Mouse (Mus musculus) adipose tissue, adult 10 weeks (tissue): ENCODE measurements around the gene Cyb561d2. TPM values are rescaled to one million over a fixed set of nuclear protein-coding genes. Genes with fewer than 3 reads are reported as not detected.

Source experiments
- polyA plus RNA-seq: library from polyadenylated mRNA; stranded (reverse); fragments of 350-450 nt; fragmentation: Illumina TruSeq; extraction: RNeasy Lipid Tissue Mini Kit (QIAGEN cat#74804); gene quantifications from one replicate; pipeline ENCODE4 v1.2.3, GENCODE M21; 2014; ENCODE audit warnings: low read depth, low replicate concordance

Gene Cyb561d2
- 22.5 TPM for polyA plus RNA-seq

DNA sequence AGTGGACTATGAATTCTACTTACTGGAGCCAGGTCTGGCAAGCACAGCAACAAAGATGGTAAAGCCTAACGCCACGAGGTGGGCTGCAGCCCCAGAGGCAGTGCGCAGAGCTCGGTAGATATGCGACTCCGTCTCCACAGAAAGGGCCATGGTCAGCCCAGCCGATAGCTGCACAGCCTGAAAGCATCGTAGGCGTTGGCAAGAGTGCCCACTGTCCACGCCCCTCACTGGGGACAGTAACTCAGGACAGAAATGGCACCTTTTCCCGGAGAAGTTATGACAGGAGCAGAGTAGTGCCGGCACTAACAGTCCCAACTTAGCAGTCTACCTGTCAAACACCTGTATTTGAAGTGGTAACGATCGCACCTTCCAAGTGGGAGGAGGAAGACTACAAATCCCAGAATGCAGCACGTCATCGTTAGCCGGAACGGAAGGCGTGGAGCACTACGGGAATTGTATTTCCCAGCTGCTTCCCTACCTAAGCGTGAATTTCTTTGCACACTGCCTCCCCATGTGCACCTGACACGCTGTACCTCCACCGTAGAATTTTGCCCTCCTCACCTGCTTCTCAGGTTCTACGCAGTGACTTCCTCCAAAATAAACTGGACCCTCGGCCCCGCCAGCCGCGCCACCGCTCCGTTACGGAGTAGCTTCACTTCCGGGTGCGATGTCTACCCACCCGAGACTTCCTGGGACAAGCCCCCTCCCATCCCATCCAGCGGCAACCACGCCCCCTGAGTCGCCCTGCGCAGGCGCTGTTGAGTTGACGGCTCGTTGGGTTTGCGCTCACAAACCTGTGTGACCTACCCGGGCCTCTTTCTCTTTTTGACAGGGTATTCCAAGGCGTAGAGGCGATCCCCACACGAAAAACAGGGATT, at the start of gene Cyb561d2, which contains the start of gene Nprl2:
Gene Cyb561d2, minus strand, starts transcription at position 720 of the 878 bp plus-strand sequence.
Gene Nprl2, plus strand, starts transcription at position 753 of the 878 bp plus-strand sequence.

DNA sequence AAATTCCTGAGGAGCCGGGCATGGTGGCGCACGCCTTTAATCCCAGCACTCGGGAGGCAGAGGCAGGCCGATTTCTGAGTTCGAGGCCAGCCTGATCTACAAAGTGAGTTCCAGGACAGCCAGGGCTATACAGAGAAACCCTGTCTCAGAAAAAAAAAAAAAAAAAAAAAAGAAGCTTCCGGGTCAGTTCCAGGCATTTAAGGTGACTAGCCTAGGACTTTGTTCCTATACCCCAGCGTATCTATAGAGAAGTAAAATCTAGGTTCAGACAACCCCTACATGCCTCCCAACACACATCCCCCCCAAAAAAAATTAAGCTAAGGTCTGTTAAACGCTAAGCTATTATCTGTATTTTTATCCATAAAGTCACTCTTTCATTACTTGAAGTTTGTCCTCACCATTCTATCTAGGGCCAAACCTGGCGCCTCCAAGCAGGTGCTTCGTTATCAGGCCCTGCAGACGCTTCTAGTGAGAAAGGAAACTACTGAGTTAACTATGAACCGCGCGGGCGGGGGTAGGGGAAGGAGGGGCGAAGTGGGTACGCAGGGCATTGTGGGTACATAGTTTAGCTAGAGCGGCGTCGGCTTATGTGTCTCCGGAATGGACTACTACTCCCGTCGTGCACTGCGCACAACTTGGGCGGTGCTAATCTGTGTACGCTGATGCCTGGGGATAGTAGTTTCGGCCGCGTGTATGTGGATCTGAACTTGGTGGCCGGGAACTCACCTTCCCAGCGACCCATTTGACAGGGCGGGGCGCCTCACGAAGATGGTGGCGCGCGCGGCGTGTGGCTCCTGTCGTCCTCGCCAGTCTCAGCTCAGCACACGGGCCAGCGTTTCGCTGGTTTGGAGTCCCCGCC, 45.2 kb upstream of the Cyb561d2 start, which contains the start of gene Ifrd2:
Gene Ifrd2, plus strand, starts transcription at position 669 of the 859 bp plus-strand sequence.

DNA sequence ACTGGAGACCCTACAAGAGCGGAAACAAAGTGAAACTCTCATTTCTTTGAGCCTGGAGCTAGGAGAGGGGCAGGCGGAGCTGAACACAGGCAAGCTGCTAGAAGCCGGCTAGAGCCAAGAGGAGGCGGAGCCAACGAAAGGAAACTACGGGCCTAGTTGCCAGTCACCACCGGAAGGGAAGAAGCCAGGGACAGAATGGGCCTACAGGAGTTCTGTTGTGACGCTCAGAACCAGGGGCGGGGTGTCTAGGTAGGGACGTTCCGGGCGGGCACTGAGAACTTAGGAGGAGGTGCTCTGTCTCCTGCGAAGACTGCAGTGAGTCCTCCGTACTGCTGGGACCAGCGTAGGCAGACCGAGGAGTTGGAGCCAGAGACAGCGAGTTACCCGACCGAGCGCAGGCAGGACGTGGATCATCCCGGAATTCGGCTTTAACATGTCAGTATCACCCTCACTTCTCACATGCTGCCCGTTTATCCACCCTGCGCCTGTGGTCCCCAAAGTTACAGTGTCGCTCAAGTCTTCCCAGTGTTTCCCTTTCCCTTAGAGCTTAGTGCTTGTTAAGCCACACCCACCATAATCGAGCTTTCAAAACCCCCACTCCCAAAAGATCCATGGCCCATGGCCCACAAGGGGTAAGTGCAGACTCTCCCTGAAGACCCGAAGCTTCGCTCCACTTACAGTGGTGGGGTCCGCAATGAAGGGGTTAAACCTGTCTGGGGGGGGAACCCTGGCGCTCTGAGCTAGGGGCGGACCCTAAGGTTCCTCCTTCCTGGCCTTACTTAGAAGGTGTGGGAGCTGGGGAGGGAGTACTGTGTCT, 38.7 kb upstream of the Cyb561d2 start, which contains the start of gene Hyal3:
Gene Hyal3, plus strand, starts transcription at position 318 of the 817 bp plus-strand sequence.

DNA sequence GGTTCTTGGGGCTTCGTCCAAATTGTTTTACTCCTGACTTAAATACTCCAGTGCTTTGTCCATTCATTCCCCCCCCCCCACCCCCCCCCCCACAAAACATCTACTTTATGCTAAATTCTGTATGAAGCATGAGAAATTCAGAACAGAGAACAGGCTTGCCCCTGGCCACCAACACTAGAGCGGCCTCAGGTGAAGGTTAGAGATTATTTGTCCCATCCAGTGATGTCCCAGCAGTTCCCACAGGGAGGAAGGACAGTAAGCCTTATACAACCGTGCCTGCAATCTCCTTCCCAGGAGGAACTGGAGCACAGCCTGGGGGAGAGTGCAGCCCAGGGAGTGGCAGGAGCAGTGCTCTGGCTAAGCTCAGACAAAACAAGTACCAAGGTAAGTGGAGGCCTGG, 36.6 kb upstream of the Cyb561d2 start, which contains the start of gene Naa80:
Gene Naa80, plus strand, starts transcription at position 301 of the 400 bp plus-strand sequence.

DNA sequence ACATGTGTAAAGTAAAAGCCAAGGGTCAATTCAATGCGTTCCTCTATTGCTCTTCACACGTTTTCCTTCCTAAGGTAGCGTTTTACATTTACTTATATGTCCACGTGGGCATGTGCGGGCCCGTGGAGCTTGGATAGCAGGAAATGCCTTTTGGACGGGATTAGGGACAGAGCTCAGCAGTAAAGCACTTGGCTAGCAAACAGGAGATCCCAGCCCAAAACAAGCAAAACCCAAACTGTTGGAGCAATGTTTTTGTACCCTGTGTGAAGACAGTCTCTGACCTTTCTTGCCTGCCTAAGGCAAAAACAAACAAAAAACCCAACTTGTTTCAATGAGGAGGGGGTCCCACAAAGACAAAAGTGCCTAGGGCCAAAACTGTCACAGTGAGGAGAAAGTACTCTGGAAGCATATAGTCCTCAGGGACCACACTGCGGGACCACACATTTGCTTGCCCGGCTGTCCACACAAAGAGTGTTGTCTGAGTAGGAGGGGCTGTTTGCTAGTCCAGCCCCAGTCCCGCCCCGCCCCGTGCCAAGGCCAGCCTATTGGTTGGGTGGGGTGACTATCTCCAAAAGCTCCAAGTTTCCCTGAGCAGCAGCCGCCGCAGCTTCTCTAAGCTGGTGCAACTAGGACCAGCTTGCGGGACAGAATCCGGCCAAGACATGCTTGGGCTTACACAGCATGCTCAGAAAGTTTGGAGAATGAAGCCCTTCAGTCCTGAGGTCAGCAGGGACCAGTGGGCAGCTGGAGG, 34.5 kb upstream of the Cyb561d2 start, which contains the start of gene Hyal1:
Gene Hyal1, plus strand, starts transcription at position 571 of the 751 bp plus-strand sequence.

DNA sequence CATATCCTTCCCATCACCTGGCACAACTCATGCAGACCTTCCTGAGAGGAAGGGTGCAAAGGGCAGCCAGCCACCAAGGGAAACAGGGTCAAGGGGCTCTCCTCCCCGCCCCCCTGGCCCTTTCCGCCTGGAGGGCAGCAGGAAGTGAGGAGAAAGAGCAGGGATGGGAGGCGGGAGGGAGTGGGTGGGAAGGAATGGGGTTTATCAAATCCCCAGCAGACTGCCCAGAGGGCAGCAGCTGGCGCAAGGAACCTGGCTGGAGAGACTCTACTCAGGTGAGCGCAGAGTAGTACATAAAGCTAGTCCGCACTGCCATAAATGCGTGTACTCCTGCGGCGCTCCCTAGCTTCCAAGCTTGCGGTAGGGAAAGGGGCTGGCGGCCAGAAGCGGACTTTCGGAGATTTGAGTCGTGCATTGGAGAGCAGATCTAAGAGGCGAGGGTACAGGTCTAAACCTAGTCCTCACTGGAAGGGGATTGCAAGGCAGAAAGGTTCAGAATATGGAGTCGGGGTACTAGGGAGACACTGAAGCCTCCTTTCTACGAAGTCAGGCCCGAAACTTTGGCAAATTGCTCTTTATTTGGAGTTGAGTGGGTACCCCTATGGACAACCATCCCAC, 25.8 kb upstream of the Cyb561d2 start, which contains the start of gene Hyal2:
Gene Hyal2, plus strand, starts transcription at position 244 of the 618 bp plus-strand sequence.

DNA sequence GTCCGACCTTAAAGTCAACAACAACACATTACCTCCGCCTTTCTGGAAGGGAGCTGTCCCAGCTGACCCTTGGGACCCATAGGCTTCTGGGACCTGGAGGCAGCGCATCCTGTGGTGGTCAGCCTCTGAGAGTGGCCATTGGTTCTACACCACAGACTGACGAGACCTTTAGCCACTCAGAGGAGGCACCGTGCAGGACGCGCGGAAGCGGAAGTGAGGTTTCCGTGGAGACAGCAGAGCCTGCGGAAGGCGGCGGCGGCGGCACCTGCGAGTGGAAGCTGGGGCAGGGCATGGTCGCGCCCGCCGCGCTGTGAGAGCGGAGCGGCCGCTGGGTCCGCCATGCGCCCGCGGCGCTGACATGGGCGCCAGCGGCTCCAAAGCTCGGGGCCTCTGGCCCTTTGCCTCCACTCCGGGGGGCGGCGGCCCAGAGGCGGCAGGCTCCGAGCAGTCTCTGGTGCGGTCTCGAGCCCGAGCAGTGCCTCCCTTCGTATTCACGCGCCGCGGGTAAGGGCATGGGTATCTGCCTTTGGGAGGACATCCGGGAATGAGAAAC, 21.1 kb upstream of the Cyb561d2 start, which contains the start of gene Tusc2:
Gene Tusc2, plus strand, starts transcription at position 227 of the 553 bp plus-strand sequence.

DNA sequence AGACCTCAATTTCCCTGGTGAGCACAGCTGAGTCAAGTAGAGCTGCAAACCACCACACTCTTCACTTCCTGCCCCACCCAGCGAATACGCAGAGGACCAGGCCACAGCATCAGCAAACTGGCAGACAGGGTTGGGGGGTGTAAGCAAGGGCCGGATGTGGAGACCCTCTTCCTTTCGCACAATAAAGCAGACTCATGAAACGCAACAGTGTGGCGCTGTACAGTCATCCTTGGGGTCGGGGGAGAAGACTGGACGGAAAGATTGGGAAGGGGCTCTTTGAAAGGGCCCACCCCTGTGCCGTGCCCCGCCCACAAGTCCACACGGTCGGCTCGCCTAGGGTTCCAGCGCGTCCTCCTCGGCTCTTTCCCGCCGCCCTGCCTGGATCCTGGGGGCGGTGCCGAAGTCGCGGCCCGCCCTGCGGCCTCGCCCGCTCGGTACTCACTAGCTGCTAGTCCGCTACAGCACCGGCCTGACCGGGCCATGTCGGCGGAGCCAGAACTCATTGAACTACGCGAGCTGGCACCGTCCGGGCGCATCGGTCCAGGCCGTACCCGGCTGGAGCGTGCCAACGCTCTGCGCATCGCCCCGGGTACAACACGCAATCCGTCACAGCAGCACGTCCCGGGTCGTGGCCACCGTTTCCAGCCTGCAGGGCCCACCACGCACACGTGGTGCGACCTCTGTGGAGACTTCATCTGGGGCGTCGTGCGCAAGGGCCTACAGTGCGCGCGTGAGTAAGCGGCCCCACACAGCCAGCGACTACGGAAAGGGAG, 9.3 kb upstream of the Cyb561d2 start, which contains the start of gene Rassf1:
Gene Rassf1, plus strand, starts transcription at position 439 of the 773 bp plus-strand sequence.

DNA sequence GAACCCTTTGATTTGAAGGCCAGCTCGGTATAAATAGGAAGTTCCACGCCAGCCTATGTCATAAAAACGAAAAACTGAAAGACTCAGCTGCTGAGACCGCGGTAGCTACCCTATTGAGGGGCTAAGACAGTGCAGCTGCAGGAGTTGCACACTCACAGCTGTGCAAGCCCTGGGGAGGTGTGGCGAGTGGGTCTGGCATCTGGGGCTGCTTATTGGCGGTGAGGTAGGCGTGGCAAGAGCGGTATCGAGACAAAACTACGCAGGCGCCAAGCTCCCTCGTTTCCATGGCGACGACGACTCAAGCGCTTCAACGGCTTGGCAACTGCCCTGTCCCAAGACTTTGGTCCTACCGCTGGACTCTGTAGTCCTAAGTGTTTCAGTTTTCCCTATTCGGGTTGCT, 5.0 kb upstream of the Cyb561d2 start, which contains the start of gene Zmynd10:
Gene Zmynd10, plus strand, starts transcription at position 273 of the 400 bp plus-strand sequence.

DNA sequence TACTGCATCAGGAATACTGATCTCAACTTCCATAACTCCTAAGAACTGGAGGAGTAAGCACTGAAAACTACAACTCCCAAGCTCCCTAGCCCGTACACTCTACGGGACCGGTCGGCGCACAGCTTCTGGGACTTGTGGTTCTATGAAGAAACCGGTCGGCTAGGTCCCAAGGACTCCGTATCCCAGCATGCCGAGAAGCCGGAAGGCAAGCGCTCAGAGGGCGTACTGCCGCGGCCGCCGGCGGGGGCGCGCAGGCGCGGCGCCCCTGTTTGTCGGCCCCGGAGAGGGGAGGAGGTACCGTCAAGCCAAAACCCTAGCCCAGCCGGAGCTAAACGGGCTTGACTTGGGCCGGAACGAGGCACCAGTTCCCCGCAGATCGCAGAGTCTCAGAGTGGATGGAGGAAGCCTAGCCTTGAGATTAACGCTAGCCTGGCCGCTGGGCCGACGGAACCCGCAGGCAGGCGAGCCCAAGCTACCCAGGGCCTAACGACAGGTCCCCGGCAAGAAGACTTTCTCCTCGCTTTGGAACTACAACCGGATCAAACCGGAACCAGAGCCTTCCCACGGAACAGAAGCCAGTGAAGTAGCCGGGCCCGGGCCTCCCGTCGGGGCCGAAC, 8.1 kb downstream of the Cyb561d2 start, which contains the start of gene Tmem115:
Gene Tmem115, plus strand, starts transcription at position 155 of the 617 bp plus-strand sequence.

Other genes starting within 250 kb of the Cyb561d2 start
- gene Cish, start 246.2 kb downstream of the Cyb561d2 start, polyA plus RNA-seq = 13.5 TPM
- gene Hemk1, start 203.8 kb downstream of the Cyb561d2 start, polyA plus RNA-seq = 16.6 TPM
- gene 6430571L13Rik, start 201.6 kb downstream of the Cyb561d2 start, polyA plus RNA-seq = 0.22 TPM
- gene Cacna2d2, start 142.6 kb downstream of the Cyb561d2 start, polyA plus RNA-seq = 0.96 TPM
- gene Tmem115, start 8.2 kb downstream of the Cyb561d2 start, polyA plus RNA-seq = 29.4 TPM
- gene Nprl2, start within 50 bp of the Cyb561d2 start, polyA plus RNA-seq = 19.2 TPM
- 11.1 TPM for gene Zmynd10, start 5.1 kb upstream of the Cyb561d2 start, polyA plus RNA-seq
- gene Rassf1, start 9.4 kb upstream of the Cyb561d2 start, polyA plus RNA-seq = 33.9 TPM
- gene Tusc2, start 21.1 kb upstream of the Cyb561d2 start, polyA plus RNA-seq = 34.1 TPM
- gene Hyal2, start 25.8 kb upstream of the Cyb561d2 start, polyA plus RNA-seq = 31.9 TPM
- 26.2 TPM for gene Hyal1, start 34.7 kb upstream of the Cyb561d2 start, polyA plus RNA-seq
- gene Naa80, start 36.7 kb upstream of the Cyb561d2 start, polyA plus RNA-seq = 37.0 TPM
- gene Hyal3, start 38.6 kb upstream of the Cyb561d2 start, polyA plus RNA-seq = 1.7 TPM
- 21.9 TPM for gene Ifrd2, start 45.4 kb upstream of the Cyb561d2 start, polyA plus RNA-seq
- 36.0 TPM for gene Sema3b, start 67.0 kb upstream of the Cyb561d2 start, polyA plus RNA-seq
- gene Gnai2, start 93.2 kb upstream of the Cyb561d2 start, polyA plus RNA-seq = 290 TPM
- 7.4 TPM for gene Slc38a3, start 127.3 kb upstream of the Cyb561d2 start, polyA plus RNA-seq
- not detected for gene Gnat1, start 137.5 kb upstream of the Cyb561d2 start, polyA plus RNA-seq
- gene Sema3f, start 168.3 kb upstream of the Cyb561d2 start, polyA plus RNA-seq = 24.8 TPM
- gene Rbm5, start 228.8 kb upstream of the Cyb561d2 start, polyA plus RNA-seq = 101 TPM